Mouse (Mus musculus) cortical plate, adult 2 months (tissue): Measurements from ENCODE around the gene Gpr12.
"Not testable (repeated sequence)": the region's sequence is repeated elsewhere in the genome, so short reads cannot be mapped to it uniquely, and the experiment has no call there.

ENCODE experiments used
- CTCF ChIP-seq: fragments of 200-500 bp; IDR thresholded peaks from 2 replicates; pipeline ENCODE4 v1.5.1; 2011; ENCODE audit warnings: mild to moderate bottlenecking, control low read depth, low read length; ENCODE audit not compliant: insufficient read depth; ENCODE audit errors: extremely low read depth
- POLR2A ChIP-seq: fragments of 200-500 bp; IDR thresholded peaks from 2 replicates; pipeline ENCODE4 v1.6.1; 2011; ENCODE audit warnings: mild to moderate bottlenecking, low read length, control low read depth; ENCODE audit not compliant: insufficient read depth; ENCODE audit errors: extremely low read depth

DNA sequence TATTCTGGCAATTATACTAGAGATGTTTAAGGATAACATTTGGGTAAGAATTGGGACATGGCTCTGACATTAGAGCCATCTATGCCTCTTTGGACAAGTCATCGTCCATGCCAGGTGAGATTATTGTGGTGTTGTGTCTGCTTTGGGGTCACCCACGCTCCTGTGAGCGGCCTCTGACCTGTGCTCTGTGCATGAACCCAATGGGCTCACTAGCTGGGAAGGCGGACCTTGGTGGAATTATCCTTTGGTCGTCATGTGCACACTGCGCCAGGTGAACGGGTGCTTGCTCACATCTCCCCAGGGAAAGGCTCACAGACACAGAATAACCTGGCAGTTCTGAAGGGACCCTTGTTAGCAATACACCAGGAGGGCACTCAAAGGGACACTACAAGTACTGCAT lies 14.2 kb upstream of the Gpr12 start:
- not testable (repeated sequence) for TF ChIP-seq CTCF, POLR2A
